Mouse (Mus musculus) kidney, embryonic 14.5 days (tissue): ENCODE results near the gene Xbp1. TPM values are rescaled to one million over a fixed set of nuclear protein-coding genes. Genes with fewer than 3 reads are reported as not detected.

Experiments
- ATAC-seq: fragments of 200-750 bp; cut with Nextera tagmentation; 2 replicates; pipeline ENCODE4 v1.8.0; 2017; ENCODE audit warnings: moderate number of reproducible peaks, mild to moderate bottlenecking, moderate TSS enrichment, moderate library complexity; ENCODE audit not compliant: low FRiP score, low TSS enrichment
- H3K27ac ChIP-seq: fragments of 300-500 bp; sonication (generic); 2 replicates; pipeline ENCODE4 v1.5.1; 2014; ENCODE audit warnings: low read depth, mild to moderate bottlenecking, low read length, moderate library complexity, mixed read lengths
- H3K27me3 ChIP-seq: fragments of 300-500 bp; sonication (generic); 2 replicates; pipeline ENCODE4 v1.6.1; 2014; ENCODE audit warnings: mild to moderate bottlenecking, low read length; ENCODE audit not compliant: control insufficient read depth, insufficient read depth
- H3K36me3 ChIP-seq: fragments of 300-500 bp; sonication (generic); 2 replicates; pipeline ENCODE4 v1.6.1; 2014; ENCODE audit warnings: low read length, mixed read lengths; ENCODE audit not compliant: control insufficient read depth, insufficient read depth
- H3K4me1 ChIP-seq: fragments of 300-500 bp; sonication (generic); 2 replicates; pipeline ENCODE4 v1.6.1; 2014; ENCODE audit warnings: low read length, mixed read lengths; ENCODE audit not compliant: control insufficient read depth, insufficient read depth
- H3K4me2 ChIP-seq: fragments of 300-500 bp; sonication (generic); replicated peaks from 2 replicates; pipeline ENCODE4 v1.6.1; 2014; ENCODE audit warnings: low read depth, mild to moderate bottlenecking, low read length
- H3K4me3 ChIP-seq: fragments of 300-500 bp; sonication (generic); 2 replicates; pipeline ENCODE4 v1.5.1; 2014; ENCODE audit warnings: mild to moderate bottlenecking, low read length
- H3K9ac ChIP-seq: fragments of 300-500 bp; sonication (generic); 2 replicates; pipeline ENCODE4 v1.6.1; 2014; ENCODE audit warnings: low read depth, mild to moderate bottlenecking, low read length, moderate library complexity
- H3K9me3 ChIP-seq: fragments of 300-500 bp; sonication (generic); 2 replicates; pipeline ENCODE4 v1.6.1; 2016; ENCODE audit warnings: low read length; ENCODE audit not compliant: control insufficient read depth
- WGBS: fragments of 180-500 bp; shearing (Covaris S2); extraction: QIAGEN DNeasy Blood & Tissue Kit; methylation state at CpG from one replicate; pipeline ENCODE4 v1.1.7; 2014; 5-methylcytosine and 5-hydroxymethylcytosine counted together
- polyA plus RNA-seq: library from polyadenylated mRNA; unstranded; fragments of >200 nt; fragmentation: Nextera tagmentation; extraction: Ambion mirVana; gene quantifications from 2 replicates; pipeline ENCODE4 v1.2.1, GENCODE M21; 2014

The Xbp1 gene
- polyA plus RNA-seq, 1 experiment from 2014 or later: 174 TPM

DNA sequence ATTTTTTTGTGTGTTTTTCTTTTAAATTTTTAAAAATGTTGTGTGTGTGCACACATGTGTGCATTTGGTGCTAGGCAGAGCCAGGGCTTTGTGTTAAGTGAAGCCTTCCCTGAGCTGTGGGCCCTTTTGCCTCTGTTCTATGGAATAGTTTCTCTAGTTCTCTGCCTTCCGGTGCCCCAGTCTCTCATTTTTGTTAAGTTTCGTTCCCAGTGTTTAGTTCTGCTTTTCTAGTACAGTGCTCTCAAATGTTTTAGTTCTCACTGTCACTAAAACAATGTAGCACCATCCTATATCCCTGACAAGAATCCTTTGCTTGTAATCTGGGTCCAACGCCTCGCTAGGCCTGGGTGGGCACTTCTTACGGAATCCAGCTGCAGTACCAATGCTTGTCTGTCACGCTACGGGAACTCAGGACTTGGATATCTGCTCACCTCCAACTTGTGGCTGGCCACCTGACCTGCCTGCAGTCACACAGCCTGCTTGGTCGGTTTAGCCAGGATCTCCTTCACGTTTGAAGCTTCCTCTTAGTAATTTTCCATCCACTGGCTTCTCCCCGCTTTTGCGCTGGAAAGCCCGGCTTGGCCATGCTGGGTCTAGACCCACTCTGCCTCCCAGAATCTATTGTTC, 8.2 kb upstream of the Xbp1 start:
- WGBS: 64% methylated on average over 12 of the region's 12 CpGs

DNA sequence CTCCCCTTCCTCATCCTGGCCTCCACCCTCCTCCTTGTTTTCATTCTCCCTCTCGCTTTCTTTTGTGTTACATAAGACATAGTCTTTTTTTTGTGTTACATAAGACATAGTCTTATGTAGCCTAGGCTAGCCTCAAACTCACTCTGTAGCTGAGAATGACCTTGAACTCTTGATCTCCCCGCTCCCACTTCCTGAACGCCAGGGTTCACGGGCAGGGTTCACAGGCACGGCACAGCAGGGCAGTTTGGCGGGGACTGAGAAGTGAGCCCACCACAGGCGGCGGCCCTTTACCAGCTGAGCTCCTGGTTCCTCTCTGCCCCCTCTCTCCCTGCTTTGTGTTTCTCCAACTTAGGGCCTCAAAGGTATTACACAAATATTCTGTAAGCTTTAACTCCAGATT, 7.5 kb upstream of the Xbp1 start:
- WGBS: 81% methylated on average over 8 of the region's 8 CpGs
- no peak for ATAC-seq
- Histone ChIP-seq H3K4me2 (no peak overlapping the region), H3K27ac (no peak overlapping the region), H3K27me3 (no peaks in the 10 kb centered on the region), H3K4me1 (no peaks in the 10 kb centered on the region), H3K9ac (no peak overlapping the region), H3K36me3 (no peaks in the 10 kb centered on the region), H3K4me3 (no peak overlapping the region), H3K9me3 (no peaks in the 10 kb centered on the region)

More for the DNA sequence above, 8.2 kb upstream of the Xbp1 start:
- no peaks in the 10 kb centered on the region for H3K4me1 ChIP-seq
- no peak overlapping the region for H3K27ac ChIP-seq
- no peaks in the 10 kb centered on the region for H3K27me3 ChIP-seq
- H3K9me3 ChIP-seq: no peaks in the 10 kb centered on the region
- no peak overlapping the region for H3K4me3 ChIP-seq
- H3K36me3 ChIP-seq: no peaks in the 10 kb centered on the region
- H3K4me2 ChIP-seq: no peak overlapping the region
- H3K9ac ChIP-seq: no peak overlapping the region
- 0 out of 2 replicates have a peak, but pooled peaks have one; percentile 35 for ATAC-seq

- Histone ChIP-seq H3K27ac (no peak overlapping the region), H3K9me3 (no peaks in the 10 kb centered on the region), H3K4me3 (no peak overlapping the region), H3K36me3 (no peaks in the 10 kb centered on the region), H3K27me3 (no peaks in the 10 kb centered on the region), H3K9ac (no peak overlapping the region), H3K4me1 (no peaks in the 10 kb centered on the region), H3K4me2 (no peak overlapping the region)
- 83% methylated on average over 4 of the region's 4 CpGs for WGBS
- no peak for ATAC-seq
Measured at GRCm38 (mm10) chr11:5514091-5514490, 6.4 kb upstream of the Xbp1 start.

GRCm38 (mm10) chr11:5515196-5515595, 5.3 kb upstream of the Xbp1 start:
- no peak overlapping the region for H3K9ac ChIP-seq
- H3K9me3 ChIP-seq: no peaks in the 10 kb centered on the region
- H3K4me2 ChIP-seq: no peak overlapping the region
- H3K27me3 ChIP-seq: no peaks in the 10 kb centered on the region
- H3K4me3 ChIP-seq: no peak overlapping the region
- H3K36me3 ChIP-seq: no peaks in the 10 kb centered on the region
- no peak overlapping the region for H3K27ac ChIP-seq
- H3K4me1 ChIP-seq: peaks cover 5% of the 10 kb centered on the region; the same call in 1 of the 2 replicates
- ATAC-seq: no peak
- WGBS: 84% methylated on average over 6 of the region's 6 CpGs

DNA sequence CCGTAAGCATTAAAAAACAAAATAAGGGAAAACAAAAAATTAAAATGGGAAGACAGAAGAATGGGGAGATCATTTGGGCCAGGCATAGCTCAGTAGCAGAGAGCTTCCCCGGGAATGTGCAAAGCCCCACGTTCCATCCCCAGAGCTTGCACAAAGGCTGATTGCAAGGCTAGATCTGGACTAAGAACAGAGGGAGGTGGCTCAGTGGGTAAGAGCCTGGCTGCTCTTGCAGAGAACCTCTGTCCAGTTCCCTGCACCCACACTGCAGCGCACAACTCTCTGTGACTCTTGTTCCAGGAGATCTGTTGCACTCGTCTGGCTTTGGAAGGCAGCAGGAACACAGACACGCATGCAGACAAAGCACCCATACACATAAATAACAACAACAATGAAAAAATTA, 4.8 kb upstream of the Xbp1 start:
- no peak overlapping the region for H3K4me3 ChIP-seq
- H3K4me2 ChIP-seq: no peak overlapping the region
- WGBS: 86% methylated on average over 6 of the region's 6 CpGs
- no peak for ATAC-seq
- H3K27me3 ChIP-seq: no peaks in the 10 kb centered on the region
- H3K9ac ChIP-seq: no peak overlapping the region
- peaks cover 5% of the 10 kb centered on the region; the same call in 1 of the 2 replicates for H3K4me1 ChIP-seq
- H3K36me3 ChIP-seq: no peaks in the 10 kb centered on the region
- no peak overlapping the region for H3K27ac ChIP-seq
- H3K9me3 ChIP-seq: no peaks in the 10 kb centered on the region

- H3K4me2 ChIP-seq: no peak overlapping the region
- no peak for ATAC-seq
- no peaks in the 10 kb centered on the region for H3K9me3 ChIP-seq
- H3K36me3 ChIP-seq: no peaks in the 10 kb centered on the region
- H3K27ac ChIP-seq: no peak overlapping the region
- 70% methylated on average over 7 of the region's 7 CpGs for WGBS
- no peak overlapping the region for H3K9ac ChIP-seq
- H3K4me1 ChIP-seq: peaks cover 5% of the 10 kb centered on the region; the same call in 1 of the 2 replicates
- no peak overlapping the region for H3K4me3 ChIP-seq
- no peaks in the 10 kb centered on the region for H3K27me3 ChIP-seq
Measured at GRCm38 (mm10) chr11:5516151-5516550, 4.3 kb upstream of the Xbp1 start.

DNA sequence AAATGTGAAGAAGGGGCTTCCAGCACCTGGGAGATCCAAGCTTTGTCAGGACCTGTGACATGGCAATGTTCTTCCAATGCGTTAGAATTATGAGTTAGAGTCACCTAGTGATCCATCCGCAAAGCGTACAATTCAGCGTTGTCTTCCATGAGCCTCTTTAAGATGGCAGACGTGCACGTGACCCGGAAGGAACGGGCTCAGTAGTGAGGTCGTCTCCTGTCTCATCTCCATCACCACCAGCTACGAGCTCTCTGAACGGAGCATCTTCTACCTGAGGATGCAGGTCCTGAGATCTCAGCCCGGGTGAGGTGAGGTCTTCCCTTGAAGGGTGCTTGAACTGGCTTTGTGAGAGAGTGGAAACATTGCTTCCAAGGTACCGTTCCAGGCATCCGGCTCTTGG, 3.8 kb upstream of the Xbp1 start:
- Histone ChIP-seq H3K36me3 (no peaks in the 10 kb centered on the region), H3K4me2 (no peak overlapping the region), H3K4me3 (no peak overlapping the region), H3K27ac (no peak overlapping the region), H3K9ac (no peak overlapping the region), H3K4me1 (peaks cover 5% of the 10 kb centered on the region; the same call in 1 of the 2 replicates), H3K27me3 (no peaks in the 10 kb centered on the region), H3K9me3 (no peaks in the 10 kb centered on the region)
- ATAC-seq: no peak
- 96% methylated on average over 14 of the region's 14 CpGs for WGBS

DNA sequence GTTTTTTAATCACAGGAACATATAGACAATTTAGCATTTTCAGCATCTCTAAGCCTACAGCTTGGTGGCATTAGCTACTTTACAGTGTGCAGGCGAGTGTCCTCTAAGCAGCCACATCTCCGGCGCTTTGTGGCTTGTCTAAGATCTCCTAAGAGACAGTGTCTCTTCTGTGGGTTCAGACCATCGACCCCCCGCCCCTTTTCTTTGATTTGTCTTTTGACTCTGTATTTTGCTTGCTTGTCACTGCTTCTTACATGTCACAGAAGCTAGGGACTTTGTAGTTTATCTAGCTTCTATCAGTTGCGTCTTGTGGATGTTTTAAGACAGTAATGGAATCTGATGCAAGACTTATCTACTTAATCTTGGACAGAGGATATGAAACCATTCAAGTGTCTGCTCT, 3.1 kb upstream of the Xbp1 start:
- Histone ChIP-seq H3K4me2 (no peak overlapping the region), H3K27ac (no peak overlapping the region), H3K9ac (no peak overlapping the region), H3K4me1 (peaks cover 6% of the 10 kb centered on the region; the same call in 1 of the 2 replicates), H3K27me3 (no peaks in the 10 kb centered on the region), H3K4me3 (no peak overlapping the region), H3K9me3 (no peaks in the 10 kb centered on the region), H3K36me3 (peaks cover 2% of the 10 kb centered on the region; the same call in 1 of the 2 replicates)
- no peak for ATAC-seq
- 82% methylated on average over 6 of the region's 6 CpGs for WGBS

GRCm38 (mm10) chr11:5519681-5520080, 778 bp upstream of the Xbp1 start:
- Histone ChIP-seq H3K4me1 (peaks cover 20% of the 10 kb centered on the region), H3K27ac (peak overlapping the region; percentile 89), H3K4me3 (no peak overlapping the region), H3K4me2 (peak overlapping the region; percentile 65; the same call in 1 of the 2 replicates), H3K27me3 (no peaks in the 10 kb centered on the region), H3K9ac (0 out of 2 replicates have a peak overlapping the region, but pooled peaks have one; percentile 96), H3K9me3 (no peaks in the 10 kb centered on the region), H3K36me3 (peaks cover 26% of the 10 kb centered on the region)
- no peak for ATAC-seq
- 74% methylated on average over 3 of the region's 3 CpGs for WGBS
